Mouse (Mus musculus) layer of hippocampus, postnatal 14 days (tissue): ENCODE measurements around the gene H2-Ke6. TPM values are rescaled to one million over a fixed set of nuclear protein-coding genes. Genes with fewer than 3 reads are reported as not detected.
"Not testable (repeated sequence)": the region's sequence is repeated elsewhere in the genome, so short reads cannot be mapped to it uniquely, and the experiment has no call there.

Source experiments
- DNase-seq, 2 experiments: peaks; one replicate each; pipeline ENCODE4 v3.0.0; 2021 to 2022; ENCODE audit warnings: low spot score in 2 of 2, mixed read lengths in 1 of 2
- microRNA-seq, 2 experiments: library from miRNA; unstranded; fragments of <30 nt; microRNA quantifications; one replicate each; pipeline ENCODE4 v1.2.0; 2021
- total RNA-seq, 2 experiments: library from RNA; stranded (reverse); gene quantifications; 2 replicates each; pipeline ENCODE4 v1.2.3; 2021

H2-Ke6 gene
- total RNA-seq, 2 experiments from 2014 or later: 48.0 to 48.7 TPM

GRCm38 (mm10) chr17:33999341-34000149, 28.3 kb downstream of the H2-Ke6 start:
- DNase-seq: no peak

- DNase-seq: not testable (repeated sequence)
Measured at GRCm38 (mm10) chr17:33998697-33999096, 29.2 kb downstream of the H2-Ke6 start.

- DNase-seq: not testable (repeated sequence)
Measured at GRCm38 (mm10) chr17:33997025-33997424, 30.8 kb downstream of the H2-Ke6 start.

- no peak for DNase-seq
Measured at GRCm38 (mm10) chr17:33995651-33996050, 32.2 kb downstream of the H2-Ke6 start.

- DNase-seq: no peak
Measured at GRCm38 (mm10) chr17:33994959-33995358, 32.9 kb downstream of the H2-Ke6 start.

- peak; percentile 20 to 59 for DNase-seq
Measured at GRCm38 (mm10) chr17:33991788-33992664, 35.8 kb downstream of the H2-Ke6 start.

GRCm38 (mm10) chr17:33982136-33982535, 45.7 kb downstream of the H2-Ke6 start:
- DNase-seq: peak in 1 of 2 experiments; percentile 51

GRCm38 (mm10) chr17:33981192-33981909, 46.5 kb downstream of the H2-Ke6 start:
- DNase-seq: peak; percentile 81 to 90

GRCm38 (mm10) chr17:33980181-33981035, 47.5 kb downstream of the H2-Ke6 start:
- no peak for DNase-seq

- no peak for DNase-seq
Measured at GRCm38 (mm10) chr17:33979512-33980050, 48.3 kb downstream of the H2-Ke6 start.

- no peak for DNase-seq
Measured at GRCm38 (mm10) chr17:33978631-33979031, 49.2 kb downstream of the H2-Ke6 start.

GRCm38 (mm10) chr17:33977861-33978557, 49.9 kb downstream of the H2-Ke6 start:
- DNase-seq: no peak

Small RNAs within 50 kb of the gene (microRNA-seq; reads per million reads assigned to microRNA genes)
- gene Mir219a-1 (0 to 0.68 reads per million in 2 experiments), gene Mir219c (0 reads per million in 2 experiments)

Other genes starting within 250 kb of the H2-Ke6 start
- gene Angptl4, start 246.2 kb downstream of the H2-Ke6 start, total RNA-seq: 1 to 10 TPM; 4.8 to 5.8 TPM
- 10 to 100 TPM; 45.2 to 48.1 TPM for gene Kank3, start 217.5 kb downstream of the H2-Ke6 start, total RNA-seq
- 100 to 1,000 TPM; 776 to 830 TPM for gene Rps28, start 203.5 kb downstream of the H2-Ke6 start, total RNA-seq
- gene Ndufa7, start 203.5 kb downstream of the H2-Ke6 start, total RNA-seq: 100 to 1,000 TPM; 209 to 232 TPM
- 10 to 100 TPM; 25.9 to 28.8 TPM for gene Cd320, start 185.0 kb downstream of the H2-Ke6 start, total RNA-seq
- not detected for gene Gm7029, start 154.2 kb downstream of the H2-Ke6 start, total RNA-seq
- 1 to 10 TPM; 2.9 to 4.5 TPM for gene Kifc1, start 137.4 kb downstream of the H2-Ke6 start, total RNA-seq
- gene Platr17, start 122.9 kb downstream of the H2-Ke6 start, total RNA-seq: under 1 TPM in 1 of 2 experiments, not detected in 1; 0.50 TPM
- gene Daxx, start 118.6 kb downstream of the H2-Ke6 start, total RNA-seq: 10 to 100 TPM; 28.0 to 28.6 TPM
- gene Tapbp, start 112.2 kb downstream of the H2-Ke6 start, total RNA-seq: 10 to 100 TPM; 27.4 to 34.4 TPM
- gene Zbtb22, start 112.2 kb downstream of the H2-Ke6 start, total RNA-seq: 10 to 100 TPM; 30.5 to 34.0 TPM
- 10 to 100 TPM; 67.0 to 68.9 TPM for gene Rgl2, start 98.5 kb downstream of the H2-Ke6 start, total RNA-seq
- 10 to 100 TPM; 89.3 to 93.4 TPM for gene Pfdn6, start 87.7 kb downstream of the H2-Ke6 start, total RNA-seq
- 10 to 100 TPM; 17.5 to 18.5 TPM for gene Wdr46, start 87.4 kb downstream of the H2-Ke6 start, total RNA-seq
- gene B3galt4, start 76.6 kb downstream of the H2-Ke6 start, total RNA-seq: 1 to 10 TPM; 5.4 to 6.8 TPM
- 10 to 100 TPM; 78.5 to 84.4 TPM for gene Vps52, start 72.2 kb downstream of the H2-Ke6 start, total RNA-seq
- gene Rps18, start 72.1 kb downstream of the H2-Ke6 start, total RNA-seq: 100 to 1,000 TPM; 356 to 380 TPM
- gene H2-K1, start 27.7 kb downstream of the H2-Ke6 start, total RNA-seq: 10 to 100 TPM; 14.4 to 15.9 TPM
- 10 to 100 TPM; 32.5 to 37.8 TPM for gene Ring1, start 3.4 kb downstream of the H2-Ke6 start, total RNA-seq
- gene Slc39a7, start 3.6 kb upstream of the H2-Ke6 start, total RNA-seq: 10 to 100 TPM; 91.2 to 97.5 TPM
- gene Rxrb, start 3.8 kb upstream of the H2-Ke6 start, total RNA-seq: 10 to 100 TPM; 70.9 to 72.1 TPM
- gene Col11a2, start 11.4 kb upstream of the H2-Ke6 start, total RNA-seq: 10 to 100 TPM; 26.8 to 27.4 TPM
- gene H2-Oa, start 64.3 kb upstream of the H2-Ke6 start, total RNA-seq: not detected
- gene H2-DMa, start 91.5 kb upstream of the H2-Ke6 start, total RNA-seq: 10 to 100 TPM; 36.8 to 38.0 TPM
- gene Brd2, start 94.6 kb upstream of the H2-Ke6 start, total RNA-seq: 100 to 1,000 TPM; 248 to 278 TPM
- gene H2-DMb2, start 115.2 kb upstream of the H2-Ke6 start, total RNA-seq: 1 to 10 TPM in 1 of 2 experiments, under 1 TPM in 1; 0.55 to 1.0 TPM
- gene H2-DMb1, start 125.0 kb upstream of the H2-Ke6 start, total RNA-seq: under 1 TPM; 0.65 to 0.98 TPM
- 1 to 10 TPM; 2.8 to 3.2 TPM for gene Tap1, start 159.5 kb upstream of the H2-Ke6 start, total RNA-seq
- 1 to 10 TPM; 1.1 to 1.8 TPM for gene Psmb9, start 159.7 kb upstream of the H2-Ke6 start, total RNA-seq
- 1 to 10 TPM; 2.5 to 2.6 TPM for gene Psmb8, start 169.7 kb upstream of the H2-Ke6 start, total RNA-seq
- 1 to 10 TPM; 5.7 to 5.9 TPM for gene Tap2, start 175.5 kb upstream of the H2-Ke6 start, total RNA-seq
- under 1 TPM in 1 of 2 experiments, not detected in 1; 0.69 TPM for gene H2-Ob, start 210.8 kb upstream of the H2-Ke6 start, total RNA-seq
- gene H2-Ab1, start 229.6 kb upstream of the H2-Ke6 start, total RNA-seq: 1 to 10 TPM; 2.3 to 2.7 TPM